Mouse (Mus musculus) spleen, adult 10 weeks (tissue): Measurements from ENCODE around the gene Cmtm6. TPM values are rescaled to one million over a fixed set of nuclear protein-coding genes. Genes with fewer than 3 reads are reported as not detected.

Source experiments
- polyA plus RNA-seq: library from polyadenylated mRNA; stranded (reverse); fragments of 350-450 nt; fragmentation: Illumina TruSeq; extraction: RNeasy Lipid Tissue Mini Kit (QIAGEN cat#74804); gene quantifications from one replicate; pipeline ENCODE4 v1.2.3, GENCODE M21; 2015; ENCODE audit warnings: low replicate concordance; ENCODE audit not compliant: insufficient read depth

Gene Cmtm6
- polyA plus RNA-seq, result 90.6 TPM

GRCm38 (mm10) chr9:114731011-114731755 is at the start of gene Cmtm6:
Gene Cmtm6, plus strand, starts transcription at chr9:114731116.

DNA sequence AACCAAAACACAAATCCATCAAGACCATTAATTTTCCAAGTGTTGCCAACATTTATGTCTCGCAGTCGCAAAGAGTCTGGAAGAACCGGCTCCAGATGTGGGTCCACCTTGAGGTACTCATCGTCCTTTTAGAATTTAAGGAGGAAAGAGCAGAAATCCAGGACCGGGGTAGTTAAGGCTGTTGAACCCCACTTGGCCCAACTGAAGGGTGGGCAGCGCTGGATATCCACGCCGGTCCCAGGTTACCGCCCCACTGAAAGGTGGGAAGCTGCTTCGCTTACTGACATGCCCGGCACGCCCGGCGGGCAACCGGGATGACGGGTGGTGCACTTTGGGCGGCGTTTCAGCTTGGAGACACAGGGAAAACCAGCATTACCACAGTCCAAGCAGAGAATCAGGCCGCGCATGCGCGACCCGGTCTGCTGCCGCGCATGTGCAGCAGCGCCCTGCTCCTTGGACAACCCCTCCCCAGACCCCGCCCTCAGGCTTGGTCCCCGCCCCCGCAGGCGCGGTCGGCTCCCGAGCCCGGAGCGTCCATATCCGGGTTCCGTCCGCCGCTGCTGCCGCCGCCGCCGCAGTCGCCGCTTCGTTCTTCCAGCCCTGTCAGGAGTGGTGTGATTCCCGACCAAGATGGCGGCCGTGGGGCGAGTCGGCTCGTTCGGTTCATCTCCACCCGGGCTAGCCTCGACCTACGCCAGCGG is 42.5 kb upstream of the Cmtm6 start, which contains the start of gene Dync1li1:
TSS of gene Dync1li1 (plus strand) at position 539 of the 701 bp plus-strand sequence.

GRCm38 (mm10) chr9:114781526-114782212 is 50.8 kb downstream of the Cmtm6 start, which contains the start of gene Cmtm7:
Gene Cmtm7, minus strand, starts transcription at chr9:114781856.

Other genes starting within 250 kb of the Cmtm6 start
- gene Ccr4, start 226.2 kb upstream of the Cmtm6 start, polyA plus RNA-seq, result 2.1 TPM
- gene C130032M10Rik, start 215.4 kb upstream of the Cmtm6 start, polyA plus RNA-seq, result not detected
- gene Trim71, start 166.7 kb upstream of the Cmtm6 start, polyA plus RNA-seq, result 0.04 TPM
- 42.7 TPM for gene Cnot10, start 90.9 kb upstream of the Cmtm6 start, polyA plus RNA-seq
- gene Dync1li1, start 42.3 kb upstream of the Cmtm6 start, polyA plus RNA-seq, result 43.0 TPM
- 75.9 TPM for gene Cmtm7, start 50.7 kb downstream of the Cmtm6 start, polyA plus RNA-seq
- 2.5 TPM for gene Cmtm8, start 113.0 kb downstream of the Cmtm6 start, polyA plus RNA-seq
- 55.5 TPM for gene Gpd1l, start 202.9 kb downstream of the Cmtm6 start, polyA plus RNA-seq
- 0.55 TPM for gene Osbpl10, start 247.5 kb downstream of the Cmtm6 start, polyA plus RNA-seq